In genomic region chr9:116807166-116808081, GRCm38 (mm10) we compare ENCODE assay signal across 9 mouse cellular contexts.
A peak's percentile ranks its signal among the peaks of the same experiment; 100 is the strongest.
DNase-seq lines count a peak whose midpoint lies in the region; ATAC-seq and TF ChIP-seq lines count a peak whose summit lies in the region.
"Had no signal": no experiment of that assay in that cellular context is flagged by ENCODE, and none has a peak within 500 bp of the region (broad histone marks: within the 10 kb centered on the region; RNA-seq: fewer than 3 reads in every experiment).

No protein-coding gene starts in this region.

- no peak for TF ChIP-seq EP300 in liver, postnatal 0 days (IDR thresholded peaks at IDR 0.05; ENCODE audit: low read depth)

- no peak overlapping the region; the same call in 1 of the 2 replicates for H3K27ac ChIP-seq in liver, postnatal 0 days (ENCODE audit: low read depth)
- H3K27ac ChIP-seq in forebrain, embryonic 16.5 days (ENCODE audit: low read length): peak overlapping the region; percentile 21; the same call in 1 of the 2 replicates
- H3K27ac ChIP-seq in hindbrain, embryonic 12.5 days: peak overlapping the region; percentile 67

- peak; percentile 13 for DNase-seq in liver
- DNase-seq in liver, postnatal 0 days: no peak
- peak; percentile 33 to 75 for DNase-seq in lung, postnatal 4 days
- peak; percentile 14 for DNase-seq in yolk sac, embryonic 10.5 days (ENCODE audit: low spot score)
- DNase-seq in spleen, postnatal 10 days (ENCODE audit: low spot score in 2 of 2): no peak

- ATAC-seq in liver, postnatal 0 days: no peak
- peak; percentile 82 for ATAC-seq in forebrain, embryonic 16.5 days
- peak; percentile 71; the same call in 1 of the 2 replicates for ATAC-seq in hindbrain, embryonic 12.5 days (ENCODE audit: low FRiP score)
- no peak for ATAC-seq in frontal cortex, adult (ENCODE audit: low TSS enrichment)

- no peak overlapping the region for H3K4me3 ChIP-seq in liver, postnatal 0 days (ENCODE audit: low read depth, low read length)
- no peak overlapping the region for H3K4me3 ChIP-seq in forebrain, embryonic 16.5 days (replicated peaks; ENCODE audit: low read length)
- H3K4me3 ChIP-seq in hindbrain, embryonic 12.5 days: no peak overlapping the region

- no peak for TF ChIP-seq CTCF in liver, postnatal 0 days (IDR thresholded peaks at IDR 0.05; ENCODE audit: low read depth)

- no peaks in the 10 kb centered on the region for H3K4me1 ChIP-seq in liver, postnatal 0 days (ENCODE audit: insufficient read depth)
- peaks cover 17% of the 10 kb centered on the region for H3K4me1 ChIP-seq in forebrain, embryonic 16.5 days (replicated peaks; ENCODE audit: control insufficient read depth, insufficient read depth, low read length)
- H3K4me1 ChIP-seq in hindbrain, embryonic 12.5 days: peaks cover 22% of the 10 kb centered on the region

- no peaks in the 10 kb centered on the region for H3K27me3 ChIP-seq in liver, postnatal 0 days (ENCODE audit: insufficient read depth, low read length)
- H3K27me3 ChIP-seq in forebrain, embryonic 16.5 days (replicated peaks; ENCODE audit: control insufficient read depth, insufficient read depth, low read length): peaks cover 7% of the 10 kb centered on the region; the same call in 1 of the 2 replicates
- H3K27me3 ChIP-seq in hindbrain, embryonic 12.5 days: no peaks in the 10 kb centered on the region

- 76% methylated on average over 16 of the region's 16 CpGs for WGBS in liver, postnatal 0 days (ENCODE audit: insufficient replicate concordance)
- 4% methylated on average over 16 of the region's 16 CpGs for WGBS in forebrain, embryonic 16.5 days
- WGBS in hindbrain, embryonic 12.5 days: 11% methylated on average over 16 of the region's 16 CpGs

- no peak overlapping the region for H3K9ac ChIP-seq in liver, postnatal 0 days (replicated peaks)
- H3K9ac ChIP-seq in forebrain, embryonic 16.5 days (replicated peaks; ENCODE audit: low read depth, low read length): no peak overlapping the region
- H3K9ac ChIP-seq in hindbrain, embryonic 12.5 days: no peak overlapping the region

- H3K4me2 ChIP-seq in liver, postnatal 0 days (ENCODE audit: low read depth, low read length): no peak overlapping the region
- H3K4me2 ChIP-seq in forebrain, embryonic 16.5 days (ENCODE audit: low read length): no peak overlapping the region
- H3K4me2 ChIP-seq in hindbrain, embryonic 12.5 days (replicated peaks): peak overlapping the region; percentile 13; the same call in 1 of the 2 replicates

- H3K9me3 ChIP-seq in liver, postnatal 0 days (ENCODE audit: low read length): no peaks in the 10 kb centered on the region
- H3K9me3 ChIP-seq in forebrain, embryonic 16.5 days (ENCODE audit: control insufficient read depth, low read length): no peaks in the 10 kb centered on the region
- no peaks in the 10 kb centered on the region for H3K9me3 ChIP-seq in hindbrain, embryonic 12.5 days (replicated peaks)

- no peaks in the 10 kb centered on the region for H3K36me3 ChIP-seq in liver, postnatal 0 days (replicated peaks; ENCODE audit: insufficient read depth, low read length)
- no peaks in the 10 kb centered on the region for H3K36me3 ChIP-seq in forebrain, embryonic 16.5 days (ENCODE audit: control insufficient read depth, insufficient read depth)
- no peaks in the 10 kb centered on the region for H3K36me3 ChIP-seq in hindbrain, embryonic 12.5 days
- H3K36me3 ChIP-seq: G1E had no signal

Comparison
In these comparisons a context has a peak if more than half of its experiments do, and no peak if none do; other contexts are left out.
1. DNase-seq: peak in liver (single experiment), lung, postnatal 4 days (2 of 2) and yolk sac, embryonic 10.5 days (single experiment); none in liver, postnatal 0 days (single experiment) and spleen, postnatal 10 days (0 of 2).
2. ATAC-seq: peak in forebrain, embryonic 16.5 days (single experiment) and hindbrain, embryonic 12.5 days (single experiment); none in liver, postnatal 0 days (single experiment) and frontal cortex, adult (single experiment).